Mouse (Mus musculus) forebrain, embryonic 12.5 days (tissue): ENCODE data around the gene Strap. TPM values are rescaled to one million over a fixed set of nuclear protein-coding genes. Genes with fewer than 3 reads are reported as not detected.

Experiments used
- ATAC-seq: fragments of 200-750 bp; cut with Nextera tagmentation; 2 replicates; pipeline ENCODE4 v1.8.0; 2017; ENCODE audit warnings: moderate TSS enrichment; ENCODE audit not compliant: low FRiP score
- H3K27ac ChIP-seq: fragments of 300-500 bp; sonication (generic); 2 replicates; pipeline ENCODE4 v1.5.1; 2016; ENCODE audit warnings: mild to moderate bottlenecking
- H3K27me3 ChIP-seq: fragments of 300-500 bp; sonication (generic); 2 replicates; pipeline ENCODE4 v1.6.1; 2016; ENCODE audit warnings: mild to moderate bottlenecking
- H3K36me3 ChIP-seq: fragments of 300-500 bp; sonication (generic); replicated peaks from 2 replicates; pipeline ENCODE4 v1.6.1; 2016; ENCODE audit warnings: mild to moderate bottlenecking
- H3K4me1 ChIP-seq: fragments of 300-500 bp; sonication (generic); 2 replicates; pipeline ENCODE4 v1.6.1; 2016
- H3K4me2 ChIP-seq: fragments of 300-500 bp; sonication (generic); 2 replicates; pipeline ENCODE4 v1.6.1; 2016; ENCODE audit warnings: mild to moderate bottlenecking, moderate library complexity
- H3K4me3 ChIP-seq: fragments of 300-500 bp; sonication (generic); replicated peaks from 2 replicates; pipeline ENCODE4 v1.5.1; 2016; ENCODE audit warnings: mild to moderate bottlenecking
- H3K9ac ChIP-seq: fragments of 300-500 bp; sonication (generic); 2 replicates; pipeline ENCODE4 v1.6.1; 2016; ENCODE audit warnings: mild to moderate bottlenecking
- H3K9me3 ChIP-seq: fragments of 300-500 bp; sonication (generic); 2 replicates; pipeline ENCODE4 v1.6.1; 2016
- WGBS: fragments of 180-500 bp; shearing (Covaris S2); methylation state at CpG from one replicate; pipeline ENCODE4 v1.1.7; 2016; 5-methylcytosine and 5-hydroxymethylcytosine counted together
- polyA plus RNA-seq: library from polyadenylated mRNA; unstranded; fragments of >200 nt; fragmentation: Nextera tagmentation; extraction: Ambion mirVana; gene quantifications from 2 replicates; pipeline ENCODE4 v1.2.1, GENCODE M21; 2016

Gene Strap
- 208 and 212 TPM in 2 replicates for polyA plus RNA-seq

DNA sequence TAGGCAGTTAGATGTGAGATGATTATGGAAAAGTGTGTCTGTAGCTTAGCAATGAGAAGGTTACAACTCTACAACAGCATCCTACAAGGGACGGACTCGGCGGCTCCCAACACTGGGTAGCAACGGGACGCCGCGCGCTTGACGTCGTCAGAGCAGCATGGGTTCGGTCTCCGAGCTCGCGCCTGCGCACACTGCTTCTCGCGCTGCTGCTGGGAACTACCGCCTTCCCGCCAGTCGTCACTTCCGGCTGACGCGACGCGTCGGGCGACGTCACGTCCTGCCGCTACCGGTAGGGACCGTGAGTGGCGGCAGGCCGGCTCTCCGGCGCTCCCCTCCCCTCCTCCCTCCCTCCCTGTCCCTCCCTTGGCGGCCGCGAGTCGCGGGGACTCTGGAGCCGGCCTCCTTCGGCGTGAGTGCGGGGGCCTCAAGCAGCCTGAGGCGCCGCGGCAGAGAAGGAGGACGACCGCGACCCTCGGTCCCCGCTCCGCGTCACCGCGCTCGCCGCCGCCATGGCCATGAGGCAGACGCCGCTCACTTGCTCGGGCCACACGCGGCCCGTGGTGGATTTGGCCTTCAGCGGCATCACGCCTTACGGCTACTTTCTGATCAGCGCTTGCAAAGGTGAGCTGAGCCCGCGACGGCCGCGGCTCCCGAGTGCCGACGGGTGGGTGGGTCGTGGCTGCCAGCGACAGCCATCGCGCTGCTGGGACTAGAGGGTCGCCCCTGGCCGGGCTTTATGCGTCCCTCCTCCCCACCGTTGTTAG lies at the start of gene Strap:
Gene Strap (plus strand): TSS at position 233 of the 764 bp plus-strand sequence.
- H3K4me1 ChIP-seq = peaks cover 10% of the 10 kb centered on the region
- WGBS = under 1% methylated on average over 74 of the region's 86 CpGs
- H3K27me3 ChIP-seq = 0 out of 2 replicates have a peak, but pooled peaks cover 6% of the 10 kb centered on the region
- H3K4me3 ChIP-seq = peak within 1 kb of the TSS; percentile 91
- peak within 1 kb of the TSS; percentile 85 for H3K9ac ChIP-seq
- ATAC-seq = peak; percentile 99
- H3K9me3 ChIP-seq = no peaks in the 10 kb centered on the region
- peak within 1 kb of the TSS; percentile 93 for H3K4me2 ChIP-seq
- peaks cover 22% of the 10 kb centered on the region for H3K36me3 ChIP-seq
- H3K27ac ChIP-seq = peak within 1 kb of the TSS; percentile 75

DNA sequence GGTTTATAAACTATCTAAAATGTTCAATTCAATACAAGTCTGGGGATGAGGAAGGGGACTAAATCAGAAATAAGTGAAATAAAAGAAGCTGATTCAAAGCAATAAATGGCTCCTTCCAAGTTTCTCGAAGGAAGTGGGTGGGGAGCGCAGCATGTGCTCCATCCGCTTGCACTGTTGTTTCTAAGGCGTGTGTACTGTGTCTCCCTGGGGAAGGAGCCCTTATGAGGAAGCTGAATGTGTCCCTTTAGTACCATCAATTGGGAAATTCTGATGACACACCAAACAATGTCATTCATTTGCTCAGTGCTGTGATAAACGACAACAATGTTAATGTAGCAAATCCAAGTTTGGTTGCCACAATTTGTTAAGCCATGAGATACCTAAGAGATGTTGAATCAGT lies 47.2 kb upstream of the Strap start:
- 88% methylated on average over 5 of the region's 5 CpGs for WGBS
- H3K4me1 ChIP-seq = no peaks in the 10 kb centered on the region
- no peak overlapping the region for H3K27ac ChIP-seq
- H3K9ac ChIP-seq = no peak overlapping the region
- no peak overlapping the region for H3K4me3 ChIP-seq
- H3K9me3 ChIP-seq = no peaks in the 10 kb centered on the region
- no peaks in the 10 kb centered on the region for H3K36me3 ChIP-seq
- H3K27me3 ChIP-seq = no peaks in the 10 kb centered on the region
- no peak overlapping the region for H3K4me2 ChIP-seq
- ATAC-seq = no peak

DNA sequence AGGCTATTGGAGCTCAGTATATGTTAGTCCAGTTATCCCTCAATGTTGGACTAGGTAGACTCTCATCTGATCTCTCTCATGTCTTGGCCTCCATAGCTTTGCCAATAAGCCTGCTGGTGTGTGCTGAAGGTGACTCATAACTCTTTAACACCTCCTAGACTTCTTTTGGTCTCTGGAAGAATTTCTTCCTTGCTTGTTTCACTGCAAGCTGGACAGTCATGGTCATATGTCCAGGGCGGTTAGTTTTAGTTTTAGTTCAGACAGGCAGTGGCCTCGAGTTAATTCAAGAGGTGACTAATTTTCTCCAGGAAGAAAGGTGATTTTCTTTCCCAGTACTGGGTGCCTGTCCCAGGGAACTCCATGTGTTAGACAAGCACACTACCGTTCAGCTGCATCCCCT lies 46.8 kb upstream of the Strap start:
- Histone ChIP-seq H3K27me3 (no peaks in the 10 kb centered on the region), H3K4me1 (no peaks in the 10 kb centered on the region), H3K27ac (no peak overlapping the region), H3K9me3 (no peaks in the 10 kb centered on the region), H3K4me2 (no peak overlapping the region), H3K9ac (no peak overlapping the region), H3K4me3 (no peak overlapping the region), H3K36me3 (no peaks in the 10 kb centered on the region)
- ATAC-seq = no peak
- 92% methylated on average over 3 of the region's 3 CpGs for WGBS

DNA sequence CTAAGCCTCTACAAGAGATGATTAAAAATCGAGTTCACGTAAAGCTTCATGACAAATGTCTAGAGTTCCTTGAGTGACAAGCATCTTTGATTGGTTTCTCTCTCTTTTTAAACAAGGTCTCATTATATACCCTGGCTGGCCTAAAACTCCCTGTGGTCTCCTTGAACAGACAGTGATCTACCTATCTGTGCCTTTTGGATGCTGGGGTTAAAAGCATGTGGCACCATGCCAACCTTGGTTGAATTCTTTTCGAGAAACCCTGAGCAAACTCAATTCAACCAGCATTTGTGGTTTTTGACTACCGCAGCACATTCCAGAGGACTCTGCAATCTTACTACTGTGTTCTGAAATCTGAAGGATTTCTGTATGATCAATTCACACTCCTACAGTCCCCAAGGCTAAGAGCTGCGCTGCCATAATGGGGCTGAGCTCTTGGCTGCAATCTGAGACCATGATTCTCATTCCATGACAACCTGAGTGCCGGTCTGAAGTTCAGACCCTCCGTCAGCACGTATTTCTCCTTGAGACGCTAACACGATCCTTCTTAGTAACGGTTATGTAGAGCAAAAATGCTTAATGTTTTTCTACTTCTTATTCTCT lies 46.3 kb upstream of the Strap start:
- Histone ChIP-seq H3K27ac (no peak overlapping the region), H3K4me2 (no peak overlapping the region), H3K27me3 (no peaks in the 10 kb centered on the region), H3K4me1 (no peaks in the 10 kb centered on the region), H3K36me3 (no peaks in the 10 kb centered on the region), H3K4me3 (no peak overlapping the region), H3K9ac (no peak overlapping the region), H3K9me3 (no peaks in the 10 kb centered on the region)
- no peak for ATAC-seq
- WGBS = 82% methylated on average over 11 of the region's 11 CpGs

DNA sequence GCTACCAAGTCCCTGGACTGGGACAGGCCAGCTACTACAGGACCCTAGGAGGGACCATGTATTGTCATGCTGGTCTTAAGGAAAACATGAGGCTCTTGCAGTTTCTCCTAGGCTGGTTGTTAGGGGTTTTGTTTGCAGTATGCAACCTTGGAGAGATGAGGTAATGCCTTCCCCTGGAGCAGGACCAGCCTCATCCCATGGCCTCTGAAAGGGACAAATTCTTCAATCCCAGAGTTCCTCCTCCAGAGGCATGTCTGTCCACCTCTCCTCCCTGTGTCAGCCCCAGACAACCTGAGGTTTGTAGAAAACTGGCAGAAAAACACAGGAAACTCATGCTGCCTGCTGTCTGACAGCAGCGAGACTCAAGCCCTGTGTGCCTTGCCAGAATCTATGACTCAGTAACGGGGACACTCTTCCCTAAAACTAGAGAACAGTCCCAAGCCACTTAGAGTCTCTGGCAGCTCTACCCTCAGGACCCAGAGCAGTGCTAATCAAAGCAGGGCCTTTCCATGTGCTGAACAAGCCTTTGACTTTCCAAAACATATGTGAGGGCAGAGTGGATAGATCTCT lies 44.2 kb upstream of the Strap start:
- H3K9ac ChIP-seq = no peak overlapping the region

DNA sequence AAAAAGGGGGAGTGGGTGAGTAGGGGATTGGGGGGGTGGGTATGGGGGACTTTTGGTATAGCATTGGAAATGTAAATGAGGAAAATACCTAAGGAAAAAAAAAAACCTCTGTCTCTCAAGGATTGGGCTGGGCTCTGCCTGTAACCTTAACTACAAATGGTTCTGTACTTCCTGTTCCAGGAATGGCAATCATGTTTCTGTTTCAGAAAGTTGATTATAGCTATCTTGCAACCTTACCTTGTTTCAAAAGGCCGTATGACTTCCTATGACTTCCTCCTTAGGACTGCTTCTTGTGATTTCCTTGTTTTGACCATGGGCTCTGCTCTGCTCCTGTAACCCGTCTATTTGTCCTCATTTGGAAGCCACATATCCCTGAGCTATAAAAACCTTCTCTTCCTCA lies 40.6 kb upstream of the Strap start:
- Histone ChIP-seq H3K4me1 (no peaks in the 10 kb centered on the region), H3K4me3 (no peak overlapping the region), H3K27me3 (peaks cover 5% of the 10 kb centered on the region; the same call in 1 of the 2 replicates), H3K9ac (no peak overlapping the region), H3K27ac (no peak overlapping the region), H3K4me2 (no peak overlapping the region), H3K36me3 (no peaks in the 10 kb centered on the region), H3K9me3 (no peaks in the 10 kb centered on the region)
- 85% methylated on average over 2 of the region's 2 CpGs for WGBS
- no peak for ATAC-seq

More for the DNA sequence above, 44.2 kb upstream of the Strap start:
- Histone ChIP-seq H3K27ac (no peak overlapping the region), H3K4me2 (no peak overlapping the region), H3K9me3 (no peaks in the 10 kb centered on the region), H3K4me1 (no peaks in the 10 kb centered on the region), H3K27me3 (no peaks in the 10 kb centered on the region), H3K4me3 (no peak overlapping the region), H3K36me3 (no peaks in the 10 kb centered on the region)
- ATAC-seq = no peak
- WGBS = 89% methylated on average over 2 of the region's 2 CpGs

DNA sequence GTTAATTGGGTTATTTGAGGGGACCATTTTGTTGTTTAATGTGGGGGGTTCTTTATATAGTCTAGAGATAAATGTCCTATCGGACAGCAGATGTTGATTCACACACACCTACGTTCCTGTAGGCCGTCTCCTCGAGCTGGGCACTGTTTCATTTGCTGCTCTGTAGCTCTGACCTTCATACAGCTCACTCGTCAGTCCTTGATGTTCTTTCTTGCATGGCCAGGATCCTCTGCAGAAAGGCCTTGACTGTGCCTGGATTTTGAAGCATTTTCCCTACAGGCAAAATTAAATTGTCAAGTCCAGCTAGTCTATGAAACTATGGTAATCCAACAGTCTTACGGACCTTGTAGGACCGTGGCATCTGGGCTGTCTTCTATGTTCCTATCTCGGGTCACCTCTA lies 39.8 kb upstream of the Strap start:
- H3K9me3 ChIP-seq = no peaks in the 10 kb centered on the region
- no peak for ATAC-seq
- H3K9ac ChIP-seq = no peak overlapping the region
- H3K27ac ChIP-seq = no peak overlapping the region
- H3K27me3 ChIP-seq = peaks cover 5% of the 10 kb centered on the region; the same call in 1 of the 2 replicates
- no peak overlapping the region for H3K4me3 ChIP-seq
- no peaks in the 10 kb centered on the region for H3K4me1 ChIP-seq
- WGBS = 93% methylated on average over 8 of the region's 8 CpGs
- H3K36me3 ChIP-seq = no peaks in the 10 kb centered on the region
- no peak overlapping the region for H3K4me2 ChIP-seq

DNA sequence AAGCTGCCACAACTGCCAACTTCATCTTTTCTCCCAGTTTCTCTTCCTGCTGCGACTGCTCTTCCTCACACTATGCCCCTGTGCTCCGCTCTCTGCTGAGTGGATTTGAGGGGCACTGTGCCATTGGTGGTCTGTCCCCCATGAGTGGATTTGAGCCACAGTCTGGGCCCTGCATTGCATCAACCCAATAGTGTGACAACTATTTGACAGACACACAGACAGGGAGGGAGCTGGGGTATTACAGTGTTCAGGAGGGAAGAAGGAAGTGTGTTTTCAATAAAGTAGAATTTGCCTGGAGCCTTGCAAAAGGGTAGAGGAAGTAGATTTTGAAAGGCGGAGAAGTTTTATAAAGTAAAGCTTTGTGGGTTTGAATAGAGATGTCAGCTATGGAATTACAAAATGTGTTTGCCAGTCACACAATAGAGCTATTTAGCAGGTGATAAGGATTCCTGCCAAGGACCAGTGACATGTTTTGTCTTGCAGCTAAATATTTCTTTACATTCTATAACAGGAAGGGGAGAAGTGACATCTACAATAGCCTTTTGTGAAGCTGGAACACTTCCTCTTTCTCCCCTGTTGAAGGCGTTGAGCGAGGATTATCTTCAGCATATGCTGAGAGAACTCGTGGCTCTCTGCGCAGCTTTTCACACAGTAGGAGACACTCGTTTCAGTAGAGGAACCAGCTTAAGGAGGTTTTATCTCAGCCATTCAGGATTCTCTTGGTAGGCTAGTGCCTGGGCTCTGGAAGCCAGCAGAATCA lies 38.3 kb upstream of the Strap start:
- Histone ChIP-seq H3K36me3 (no peaks in the 10 kb centered on the region), H3K27ac (no peak overlapping the region), H3K4me3 (no peak overlapping the region), H3K9ac (no peak overlapping the region), H3K4me1 (no peaks in the 10 kb centered on the region), H3K4me2 (no peak overlapping the region), H3K9me3 (no peaks in the 10 kb centered on the region), H3K27me3 (peaks cover 5% of the 10 kb centered on the region; the same call in 1 of the 2 replicates)
- no peak for ATAC-seq
- WGBS = 69% methylated on average over 8 of the region's 8 CpGs

DNA sequence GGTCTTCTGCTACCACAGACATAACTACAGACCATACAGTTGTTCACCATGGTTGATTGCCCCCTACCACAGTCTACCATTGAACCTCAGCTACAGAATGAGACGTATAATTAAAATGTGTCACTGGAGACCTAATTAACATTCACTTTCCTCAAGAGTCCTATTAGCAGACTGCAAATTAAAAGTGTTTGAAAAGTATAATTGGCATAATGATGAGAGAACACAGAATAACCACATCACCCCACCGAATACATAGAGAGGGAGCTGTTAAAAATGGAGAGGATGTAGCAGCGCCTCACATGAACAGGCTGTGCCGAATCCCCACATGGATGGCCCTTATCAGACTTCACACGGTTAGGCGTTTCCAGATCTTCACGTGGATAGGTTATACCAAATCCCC lies 35.4 kb upstream of the Strap start:
- H3K9ac ChIP-seq = no peak overlapping the region
- no peaks in the 10 kb centered on the region for H3K36me3 ChIP-seq
- H3K27ac ChIP-seq = no peak overlapping the region
- H3K4me3 ChIP-seq = no peak overlapping the region
- peaks cover 5% of the 10 kb centered on the region; the same call in 1 of the 2 replicates for H3K27me3 ChIP-seq
- H3K4me1 ChIP-seq = no peaks in the 10 kb centered on the region
- H3K9me3 ChIP-seq = no peaks in the 10 kb centered on the region
- peak; percentile 80; the same call in 1 of the 2 replicates for ATAC-seq
- 50% methylated on average over 7 of the region's 7 CpGs for WGBS
- H3K4me2 ChIP-seq = no peak overlapping the region

DNA sequence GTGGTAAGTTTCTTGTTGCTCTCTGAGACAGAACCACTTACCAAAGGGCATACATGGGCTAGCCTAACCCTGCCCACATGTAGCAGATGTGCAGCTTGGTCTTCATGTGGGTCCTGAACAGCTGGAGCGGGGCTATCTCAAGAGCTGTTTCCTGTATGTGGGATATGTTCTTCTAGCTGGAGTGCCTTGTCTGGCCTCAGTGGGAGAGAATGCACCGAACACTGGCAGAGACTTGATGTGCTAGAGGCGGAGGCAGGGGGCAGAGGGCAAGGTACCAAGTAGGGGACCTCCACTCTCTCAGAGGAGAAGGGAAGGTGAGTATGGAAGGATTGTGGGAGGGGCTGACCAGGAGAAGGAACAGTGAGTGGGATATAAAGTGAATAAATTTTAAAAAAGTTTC lies 32.7 kb upstream of the Strap start:
- Histone ChIP-seq H3K9me3 (no peaks in the 10 kb centered on the region), H3K9ac (no peak overlapping the region), H3K27ac (no peak overlapping the region), H3K27me3 (peaks cover 5% of the 10 kb centered on the region; the same call in 1 of the 2 replicates), H3K4me3 (no peak overlapping the region), H3K4me1 (no peaks in the 10 kb centered on the region), H3K4me2 (no peak overlapping the region), H3K36me3 (no peaks in the 10 kb centered on the region)
- no peak for ATAC-seq
- WGBS = 88% methylated on average over 3 of the region's 3 CpGs

DNA sequence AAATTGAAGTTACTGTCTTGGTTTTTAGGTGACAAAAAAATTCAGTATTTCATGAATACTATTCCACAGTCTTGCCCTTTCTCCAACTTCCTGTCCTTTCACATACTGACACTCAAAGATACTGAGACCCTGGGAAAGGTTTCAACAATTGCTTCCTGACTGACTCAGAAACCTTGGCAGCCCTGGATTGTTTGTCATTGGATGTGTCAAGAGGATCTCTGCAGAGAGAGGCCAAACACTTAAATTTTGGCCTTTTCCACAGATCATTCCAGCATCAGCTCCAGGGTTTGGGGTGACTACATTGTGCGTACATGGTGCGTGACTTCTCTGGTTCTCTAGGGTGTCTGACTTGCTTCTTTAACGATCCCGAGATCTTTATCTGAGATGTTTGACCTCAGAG lies 32.0 kb upstream of the Strap start:
- Histone ChIP-seq H3K4me2 (no peak overlapping the region), H3K27ac (no peak overlapping the region), H3K27me3 (no peaks in the 10 kb centered on the region), H3K9me3 (no peaks in the 10 kb centered on the region), H3K4me1 (no peaks in the 10 kb centered on the region), H3K9ac (no peak overlapping the region), H3K36me3 (no peaks in the 10 kb centered on the region), H3K4me3 (no peak overlapping the region)
- ATAC-seq = no peak
- 84% methylated on average over 4 of the region's 4 CpGs for WGBS

DNA sequence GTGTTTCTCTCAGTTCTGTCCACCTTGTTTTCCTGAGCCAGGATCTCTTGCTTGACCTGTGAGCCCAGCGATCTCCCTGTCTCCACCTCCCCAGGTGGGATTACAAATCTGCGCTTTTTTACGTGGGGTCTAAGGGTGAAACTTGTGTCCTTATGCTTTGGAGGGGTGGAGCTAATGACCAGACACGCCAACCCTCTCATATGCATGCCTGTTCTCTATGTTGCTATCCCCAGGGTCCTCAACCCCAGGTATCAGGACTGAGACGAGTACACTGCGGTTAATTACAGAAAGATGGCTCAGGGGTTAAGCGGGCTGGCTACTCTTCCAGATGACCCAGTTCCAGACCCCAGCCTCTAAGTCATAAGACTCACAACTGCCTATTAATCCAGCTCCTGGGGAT lies 31.4 kb upstream of the Strap start:
- Histone ChIP-seq H3K4me3 (no peak overlapping the region), H3K27me3 (no peaks in the 10 kb centered on the region), H3K9me3 (no peaks in the 10 kb centered on the region), H3K36me3 (no peaks in the 10 kb centered on the region), H3K4me2 (no peak overlapping the region), H3K4me1 (no peaks in the 10 kb centered on the region), H3K9ac (no peak overlapping the region), H3K27ac (no peak overlapping the region)
- ATAC-seq = no peak
- 90% methylated on average over 7 of the region's 7 CpGs for WGBS
